Mouse (Mus musculus) gastrocnemius, adult 18-20 months (tissue): Measurements from ENCODE around the gene Fkbp8. TPM values are rescaled to one million over a fixed set of nuclear protein-coding genes. Genes with fewer than 3 reads are reported as not detected.

Experiments used
- DNase-seq: peaks from one replicate; pipeline ENCODE4 v3.0.0; 2021; ENCODE audit warnings: low spot score
- long read RNA-seq, 2 experiments: library from polyadenylated mRNA; stranded (forward); transcript quantifications; one replicate each; pipeline ENCODE4 v2.0.0; 2021
- total RNA-seq, 2 experiments: library from RNA; stranded (reverse); gene quantifications; 2 replicates each; pipeline ENCODE4 v1.2.3; 2021

Gene Fkbp8
- 100 to 1,000 TPM; 103 to 105 TPM for total RNA-seq
- long read RNA-seq, experiment 1, transcript Fkbp8-202 (9 exons, 1,720 nt) = minor isoform, 39 of 276 reads
- long read RNA-seq, experiment 1, transcript Fkbp8-201 (9 exons, 1,698 nt) = major isoform, 170 of 276 reads
- long read RNA-seq, experiment 1, transcript Fkbp8-204 (9 exons, 1,799 nt) = minor isoform, 16 of 276 reads
- long read RNA-seq, experiment 1, partial matches to known transcripts = 24 of 276 reads
- long read RNA-seq, experiment 1, other reads (novel, unspliced or antisense) = 26 of 276 reads
- long read RNA-seq, experiment 2, transcript Fkbp8-201 (9 exons, 1,698 nt) = major isoform, 170 of 275 reads
- long read RNA-seq, experiment 2, transcript Fkbp8-204 (9 exons, 1,799 nt) = minor isoform, 17 of 275 reads
- long read RNA-seq, experiment 2, transcript Fkbp8-202 (9 exons, 1,720 nt) = minor isoform, 34 of 275 reads
- long read RNA-seq, experiment 2, partial matches to known transcripts = 34 of 275 reads
- long read RNA-seq, experiment 2, other reads (novel, unspliced or antisense) = 19 of 275 reads

GRCm38 (mm10) chr8:70527512-70528181 is at the start of gene Fkbp8, which contains the start of gene Kxd1:
TSS of gene Fkbp8 (plus strand) at chr8:70527724.
TSS of gene Kxd1 (minus strand) at chr8:70527956.
- peak; percentile 98 for DNase-seq

GRCm38 (mm10) chr8:70481908-70482307 is 45.6 kb upstream of the Fkbp8 start:
- DNase-seq = no peak

- DNase-seq = no peak
Measured at GRCm38 (mm10) chr8:70482943-70483342, 44.6 kb upstream of the Fkbp8 start.

- no peak for DNase-seq
Measured at GRCm38 (mm10) chr8:70486191-70486681, 41.3 kb upstream of the Fkbp8 start.

GRCm38 (mm10) chr8:70486941-70487520 is 40.5 kb upstream of the Fkbp8 start, which contains the start of gene Tmem59l:
TSS of gene Tmem59l (minus strand) at chr8:70487358.
- no peak for DNase-seq

- no peak for DNase-seq
Measured at GRCm38 (mm10) chr8:70487993-70488796, 39.3 kb upstream of the Fkbp8 start.

GRCm38 (mm10) chr8:70488931-70489470 is 38.5 kb upstream of the Fkbp8 start:
- DNase-seq = no peak

GRCm38 (mm10) chr8:70489576-70489975 is 37.9 kb upstream of the Fkbp8 start:
- no peak for DNase-seq

GRCm38 (mm10) chr8:70490061-70490879 is 37.3 kb upstream of the Fkbp8 start:
- no peak for DNase-seq

GRCm38 (mm10) chr8:70490880-70491495 is 36.5 kb upstream of the Fkbp8 start:
- DNase-seq = no peak

GRCm38 (mm10) chr8:70492664-70493640 is 34.6 kb upstream of the Fkbp8 start, which contains the start of gene Crlf1:
TSS of gene Crlf1 (plus strand) at chr8:70493158.
- no peak for DNase-seq

- no peak for DNase-seq
Measured at GRCm38 (mm10) chr8:70493692-70494415, 33.7 kb upstream of the Fkbp8 start.

- DNase-seq = no peak
Measured at GRCm38 (mm10) chr8:70494416-70494945, 33.0 kb upstream of the Fkbp8 start.

GRCm38 (mm10) chr8:70495001-70495770 is 32.3 kb upstream of the Fkbp8 start:
- no peak for DNase-seq

GRCm38 (mm10) chr8:70495771-70496062 is 31.8 kb upstream of the Fkbp8 start:
- DNase-seq = no peak
